Mouse (Mus musculus) Patski (cell line): ENCODE measurements around the gene Gm10638. TPM values are rescaled to one million over a fixed set of nuclear protein-coding genes. Genes with fewer than 3 reads are reported as not detected.

Source experiments
- ATAC-seq: fragments of 100-300 bp; one replicate; pipeline ENCODE4 v1.8.0; 2021
- CTCF ChIA-PET: fragments of 350-600 bp; sonication (Branson Sonifier 250); formaldehyde crosslinking; loops from one replicate; lab custom pipeline; 2022; ENCODE audit warnings: inconsistent platforms; lab: Charles Lee
- POLR2A ChIA-PET: fragments of 350-600 bp; sonication (Branson Sonifier 250); formaldehyde crosslinking; loops from one replicate; lab custom pipeline; 2022; ENCODE audit warnings: antibody characterized with exemption, inconsistent platforms; lab: Charles Lee
- DNase-seq: peaks from one replicate; pipeline ENCODE4 v3.0.0-alpha.2; 2011; ENCODE audit warnings: low read depth, low spot score
- H3K27me3 ChIP-seq: fragments of 371-371 bp; one replicate; pipeline ENCODE4 v1.5.1; 2021
- CTCF ChIP-seq: fragments of 100-300 bp; IDR thresholded peaks from one replicate; pipeline ENCODE4 v1.5.1; 2021
- in situ Hi-C: fragments of 300-500 bp; cut with MboI; formaldehyde crosslinking; loops from 3 replicates; pipeline ENCODE4 v1.11.1; 2018; ENCODE audit warnings: low pct_unique_long_range_greater_than_20kb, mixed read lengths
- polyA plus RNA-seq: library from polyadenylated mRNA; unstranded; gene quantifications from one replicate; pipeline ENCODE4 v1.2.3, GENCODE M21; 2021

The Gm10638 gene
- polyA plus RNA-seq, result 2.4 TPM

DNA sequence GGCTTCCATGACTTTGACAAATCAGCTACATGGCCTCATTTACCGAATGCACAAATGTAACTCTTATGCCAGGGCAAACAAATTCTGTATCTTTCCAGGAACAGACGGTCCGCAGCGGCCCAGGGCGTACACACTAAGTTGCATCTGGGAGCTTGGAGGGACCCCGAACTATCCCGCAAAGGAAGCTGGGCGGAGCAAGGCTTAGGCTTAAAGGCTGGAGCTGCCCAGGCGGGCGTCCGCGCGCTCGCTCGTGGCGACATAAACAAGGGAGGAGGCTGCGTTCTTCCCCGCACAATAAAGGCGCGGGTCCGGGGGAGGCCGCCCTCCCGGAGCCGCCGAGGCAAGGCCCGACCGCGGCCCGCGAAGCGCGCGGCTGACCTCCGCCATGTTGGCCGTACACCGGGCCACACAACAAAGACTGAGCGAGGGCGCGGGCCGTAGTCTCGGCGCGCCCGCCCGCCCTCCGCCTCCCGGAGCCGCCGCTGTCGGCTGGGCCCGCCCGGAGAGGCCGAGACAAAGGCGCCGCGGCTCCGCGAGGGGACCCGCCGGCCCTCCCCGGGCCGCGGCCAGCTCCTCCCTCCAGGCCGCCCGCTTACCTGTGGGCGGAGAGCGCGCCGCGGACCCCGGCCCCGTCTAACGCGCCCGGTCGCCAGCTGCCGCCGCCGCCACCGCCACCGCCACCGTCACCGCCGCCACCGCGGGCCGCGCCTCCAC lies at the start of gene Gm10638, which contains the start of gene Siah1a:
Gm10638 (plus strand) TSS at position 479 of the 714 bp plus-strand sequence.
Siah1a (minus strand) TSS at position 714 of the 714 bp plus-strand sequence.
- peak; percentile 52 for ATAC-seq
- CTCF ChIA-PET, result interaction anchor here (0.8 to 1.0 kb wide), 2 partner anchors 130 to 158 kb away, joined by 3 read pairs; no protein-coding TSS in a partner anchor
- in situ Hi-C loops, result no loop called here
- no peak for TF ChIP-seq CTCF
- no peak for DNase-seq
- H3K27me3 ChIP-seq, result no peaks in the 10 kb centered on the region
- POLR2A ChIA-PET, result interaction anchor here (1.1 to 2.0 kb wide), 7 partner anchors 10 to 143 kb away, joined by 3 to 7 read pairs (median 5); no protein-coding TSS in a partner anchor

DNA sequence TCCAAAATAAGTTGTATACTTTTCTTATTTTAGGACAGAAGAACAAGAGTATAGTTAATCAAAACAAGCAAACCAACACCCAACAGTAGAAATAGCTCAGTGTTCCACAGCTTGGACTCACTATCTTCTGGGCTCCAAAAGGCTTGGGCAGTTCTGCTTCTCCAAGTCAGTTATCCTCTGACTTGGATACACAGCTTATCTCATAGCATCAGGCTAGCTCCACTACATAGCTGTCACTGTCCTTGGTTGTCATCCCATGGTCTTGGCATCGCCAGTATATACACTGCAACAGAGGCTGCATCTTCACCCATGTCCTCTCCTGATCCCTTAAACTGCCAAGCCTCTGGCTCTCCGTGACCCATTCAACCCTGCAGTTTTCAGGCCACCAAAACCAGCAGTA lies 49.8 kb upstream of the Gm10638 start:
- H3K27me3 ChIP-seq, result no peaks in the 10 kb centered on the region
- ATAC-seq (no peak), DNase-seq (no peak)
- CTCF ChIA-PET, result no interaction called here
- TF ChIP-seq CTCF, result no peak
- POLR2A ChIA-PET, result no interaction called here
- in situ Hi-C loops, result no loop called here

DNA sequence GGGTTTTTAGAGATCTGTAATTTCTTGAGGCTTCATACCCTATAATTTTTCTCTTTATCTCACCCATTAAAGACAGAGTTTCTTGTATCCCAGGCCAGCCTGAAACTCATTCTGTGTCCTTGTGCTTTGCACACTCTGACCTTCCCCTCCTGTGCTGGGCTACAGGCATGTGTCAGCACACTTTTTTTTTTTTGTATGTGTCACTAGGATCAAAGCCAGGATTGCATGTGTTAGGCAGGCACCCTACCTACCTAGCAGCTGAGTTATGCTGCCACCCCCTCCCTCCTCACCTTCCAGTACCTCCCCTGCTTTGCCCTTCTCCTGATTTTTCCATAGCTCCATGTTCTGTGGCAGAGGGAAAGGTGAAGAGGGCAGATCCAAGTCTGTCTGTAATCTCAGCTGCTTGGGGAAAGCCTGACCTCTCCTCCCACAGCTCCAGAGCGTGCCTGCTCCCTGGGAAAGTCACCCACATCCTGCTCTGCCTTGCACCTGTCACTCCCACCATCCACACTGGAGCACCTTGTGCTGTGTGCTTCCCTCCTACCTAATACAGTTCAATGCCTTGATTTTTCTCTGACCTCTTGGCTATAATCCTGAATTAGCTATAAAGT lies 46.6 kb upstream of the Gm10638 start:
- no peak for ATAC-seq
- POLR2A ChIA-PET, result no interaction called here
- no peak for TF ChIP-seq CTCF
- H3K27me3 ChIP-seq, result no peaks in the 10 kb centered on the region
- DNase-seq, result no peak
- in situ Hi-C loops, result no loop called here
- CTCF ChIA-PET, result interaction anchor here (0.9 to 1.7 kb wide), 4 partner anchors 14 to 203 kb away, joined by 3 to 7 read pairs (median 4); no protein-coding TSS in a partner anchor

DNA sequence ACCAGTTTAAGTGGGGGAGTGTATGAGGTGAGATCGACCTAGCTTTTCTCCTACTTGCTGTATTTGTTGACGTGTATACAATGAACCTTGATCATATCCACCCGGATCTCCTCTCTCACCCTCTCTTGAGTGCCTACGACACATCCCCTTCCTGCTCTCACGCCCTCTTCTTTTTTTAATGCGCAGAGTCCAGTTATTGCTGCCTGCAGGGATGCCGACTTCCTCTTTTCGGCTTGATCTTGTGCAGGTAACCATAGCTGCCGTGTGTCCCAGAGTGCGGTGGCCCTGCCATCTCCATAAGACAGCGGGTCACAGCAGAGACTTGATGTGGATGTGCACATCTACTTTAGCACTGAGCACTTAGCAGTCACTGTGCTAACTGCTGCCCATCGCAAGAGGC lies 46.0 kb upstream of the Gm10638 start:
- in situ Hi-C loops, result no loop called here
- no peak for TF ChIP-seq CTCF
- H3K27me3 ChIP-seq, result no peaks in the 10 kb centered on the region
- ATAC-seq (no peak), DNase-seq (no peak)
- POLR2A ChIA-PET, result no interaction called here
- CTCF ChIA-PET, result interaction anchor here (0.9 to 1.7 kb wide), 3 partner anchors 14 to 23 kb away, joined by 3 to 7 read pairs (median 3); no protein-coding TSS in a partner anchor

DNA sequence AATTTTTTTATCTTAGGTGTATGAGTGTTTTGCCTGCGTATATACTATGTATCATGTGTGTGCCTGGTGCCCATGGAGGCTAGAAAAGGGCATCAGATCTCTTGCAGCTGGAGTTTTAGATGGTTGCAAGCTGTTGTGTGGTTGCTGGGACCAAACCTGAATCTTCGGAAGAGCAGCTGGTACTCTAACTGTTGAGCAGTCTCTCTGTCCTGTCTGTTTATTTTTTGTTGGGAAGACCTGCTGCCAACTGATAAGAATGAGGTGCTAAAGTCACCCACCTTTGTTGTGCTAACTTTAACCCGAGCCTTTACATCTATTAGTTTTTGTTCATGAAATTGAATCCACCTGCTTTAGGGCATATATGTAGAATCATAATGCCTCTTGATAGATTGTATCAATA lies 43.0 kb upstream of the Gm10638 start:
- ATAC-seq, result no peak
- in situ Hi-C loops, result no loop called here
- POLR2A ChIA-PET, result no interaction called here

GRCm38 (mm10) chr8:86705317-86705716 lies 40.2 kb upstream of the Gm10638 start:
- DNase-seq (no peak), ATAC-seq (no peak)
- ChIA-PET POLR2A (interaction anchor here (0.9 kb wide), 1 partner anchor 11 kb away, joined by 3 read pairs; no protein-coding TSS in a partner anchor), CTCF (interaction anchor here (0.8 kb wide), 1 partner anchor 14 kb away, joined by 3 read pairs; no protein-coding TSS in a partner anchor)
- in situ Hi-C loops, result no loop called here
- no peaks in the 10 kb centered on the region for H3K27me3 ChIP-seq
- no peak for TF ChIP-seq CTCF

More for the DNA sequence above, 43.0 kb upstream of the Gm10638 start:
- no peaks in the 10 kb centered on the region for H3K27me3 ChIP-seq
- no peak for TF ChIP-seq CTCF
- no peak for DNase-seq
- CTCF ChIA-PET, result no interaction called here

DNA sequence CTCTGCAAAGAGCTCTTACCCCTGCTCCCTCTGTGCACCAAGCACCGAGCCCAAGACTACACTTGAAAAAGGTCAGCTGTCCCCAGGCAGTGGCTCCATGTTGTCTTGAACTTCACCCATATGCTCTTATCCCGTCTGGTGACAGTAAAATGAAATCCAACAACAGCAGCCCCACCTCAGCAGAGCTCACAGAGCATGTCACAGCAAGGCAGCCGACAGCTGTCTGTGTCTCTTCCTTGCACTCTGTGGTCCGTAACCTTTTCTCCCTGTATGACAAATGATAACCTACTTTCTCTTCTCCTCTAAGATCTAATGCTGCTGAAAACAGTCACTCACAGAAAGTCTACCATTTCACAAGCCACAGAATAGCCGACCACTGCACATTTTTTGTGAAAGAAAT lies 38.7 kb upstream of the Gm10638 start:
- POLR2A ChIA-PET, result no interaction called here
- ATAC-seq (no peak), DNase-seq (no peak)
- in situ Hi-C loops, result no loop called here
- CTCF ChIA-PET, result interaction anchor here (0.8 to 1.3 kb wide), 3 partner anchors 9 to 30 kb away, joined by 3 to 4 read pairs (median 3); no protein-coding TSS in a partner anchor
- no peak for TF ChIP-seq CTCF
- H3K27me3 ChIP-seq, result no peaks in the 10 kb centered on the region

- ChIA-PET CTCF (interaction anchor here (0.9 to 1.6 kb wide), 5 partner anchors 9 to 29 kb away, joined by 3 to 4 read pairs (median 3); no protein-coding TSS in a partner anchor), POLR2A (no interaction called here)
- in situ Hi-C loops, result no loop called here
- H3K27me3 ChIP-seq, result no peaks in the 10 kb centered on the region
- DNase-seq (no peak), ATAC-seq (no peak)
- TF ChIP-seq CTCF, result no peak
Observed at GRCm38 (mm10) chr8:86707873-86708272, 37.6 kb upstream of the Gm10638 start.

DNA sequence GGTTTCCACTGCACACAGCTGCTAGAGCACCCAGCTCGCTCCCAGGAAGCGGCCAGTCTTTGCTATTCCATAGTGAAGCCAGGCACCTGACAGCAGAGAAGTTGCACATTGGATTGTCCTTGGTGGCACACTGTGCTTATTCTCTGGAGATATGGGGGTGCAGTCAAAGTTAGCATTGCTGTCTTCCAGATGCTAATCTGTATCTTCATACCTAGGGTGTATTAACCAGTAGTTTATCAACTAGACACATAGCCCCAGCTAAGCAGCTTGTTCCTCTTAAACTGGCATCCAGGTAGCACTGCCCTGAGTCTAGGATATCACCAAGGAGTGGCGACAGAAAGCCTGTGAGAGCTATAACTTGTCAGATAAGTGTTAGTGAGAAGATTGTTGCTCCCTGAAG lies 32.9 kb upstream of the Gm10638 start:
- DNase-seq, result no peak
- POLR2A ChIA-PET, result interaction anchor here (0.9 kb wide), 1 partner anchor 195 kb away, joined by 4 read pairs; no protein-coding TSS in a partner anchor
- no peaks in the 10 kb centered on the region for H3K27me3 ChIP-seq
- no peak for ATAC-seq
- TF ChIP-seq CTCF, result no peak
- in situ Hi-C loops, result no loop called here
- CTCF ChIA-PET, result interaction anchor here (1.1 to 1.4 kb wide), 2 partner anchors 14 to 22 kb away, joined by 3 read pairs; no protein-coding TSS in a partner anchor

DNA sequence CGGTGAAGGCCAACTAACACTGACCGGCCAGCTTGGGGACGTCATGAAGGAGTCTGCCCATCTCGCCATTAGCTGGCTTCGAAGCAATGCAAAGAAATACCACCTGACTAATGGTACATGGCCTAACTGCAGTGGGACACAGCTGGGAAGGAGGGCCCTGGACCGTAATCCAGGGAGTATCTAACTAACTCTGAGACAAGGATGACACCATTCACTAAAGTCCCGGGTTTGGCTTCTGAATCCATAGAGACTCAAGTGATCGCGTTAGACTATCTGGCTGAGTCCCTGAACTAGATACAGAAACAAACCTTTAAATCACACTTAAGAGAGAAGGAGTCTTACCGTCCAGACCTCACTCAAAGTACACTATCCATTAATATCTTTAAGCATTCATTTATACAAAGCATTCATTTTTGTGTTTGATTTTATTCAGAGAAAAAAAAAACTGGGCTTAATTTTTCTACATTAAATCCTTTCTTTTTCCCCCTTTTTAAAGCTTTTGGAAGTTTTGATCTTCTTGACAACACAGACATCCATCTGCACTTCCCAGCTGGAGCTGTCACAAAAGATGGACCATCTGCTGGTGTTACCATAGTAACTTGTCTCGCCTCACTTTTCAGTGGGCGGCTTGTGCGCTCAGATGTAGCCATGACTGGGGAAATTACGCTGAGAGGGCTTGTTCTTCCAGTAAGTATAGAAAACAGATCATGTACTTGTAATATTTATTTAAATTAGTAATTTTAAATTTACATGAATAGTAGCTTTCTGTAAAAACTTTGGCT lies 31.9 kb upstream of the Gm10638 start:
- ATAC-seq (no peak), DNase-seq (no peak)
- POLR2A ChIA-PET, result interaction anchor here (0.6 kb wide), 1 partner anchor 24 kb away, joined by 3 read pairs; no protein-coding TSS in a partner anchor
- in situ Hi-C loops, result no loop called here
- CTCF ChIA-PET, result interaction anchor here (1.1 kb wide), 1 partner anchor 15 kb away, joined by 3 read pairs; no protein-coding TSS in a partner anchor
- TF ChIP-seq CTCF, result no peak
- no peaks in the 10 kb centered on the region for H3K27me3 ChIP-seq
